38 mouse cellular contexts compared by ENCODE assay signal in the genomic region with DNA sequence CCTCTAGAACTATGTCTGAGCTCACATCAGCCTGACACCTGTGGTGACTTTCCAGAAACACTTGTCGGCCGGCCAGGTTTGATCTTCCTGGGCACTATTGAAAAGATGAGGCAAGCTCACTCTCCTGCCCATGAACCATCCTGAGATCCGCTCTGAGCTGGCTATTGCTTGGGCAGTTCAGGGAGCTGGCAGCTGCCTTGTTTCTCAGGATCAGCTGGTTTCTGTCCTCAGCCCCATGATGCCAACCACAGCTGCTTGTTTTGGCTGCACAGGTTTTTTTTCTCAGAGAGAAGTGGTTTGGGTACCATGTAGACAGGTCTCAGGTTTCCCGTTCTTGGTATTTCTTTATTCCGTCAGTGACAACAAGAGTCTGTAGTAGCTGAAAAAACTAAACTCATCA. TPM values are rescaled to one million over a fixed set of nuclear protein-coding genes. Genes with fewer than 3 reads are reported as not detected.
"Had no signal": no experiment of that assay in that cellular context is flagged by ENCODE, and none has a peak within 500 bp of the region (broad histone marks: within the 10 kb centered on the region; RNA-seq: fewer than 3 reads in every experiment).

No protein-coding gene starts in this region.

- H3K4me2 ChIP-seq: limb, embryonic 12.5 days; limb, embryonic 13.5 days; limb, embryonic 15.5 days; liver, embryonic 11.5 days; liver, embryonic 12.5 days; liver, embryonic 13.5 days; liver, embryonic 15.5 days; lung, embryonic 14.5 days; lung, embryonic 15.5 days; midbrain, embryonic 11.5 days; midbrain, embryonic 12.5 days; midbrain, embryonic 13.5 days; midbrain, embryonic 15.5 days; neural tube, embryonic 12.5 days had no signal

- H3K36me3 ChIP-seq: limb, embryonic 10.5 days; limb, embryonic 12.5 days; limb, embryonic 13.5 days; limb, embryonic 15.5 days; liver, embryonic 12.5 days; liver, embryonic 13.5 days; liver, embryonic 15.5 days; lung, embryonic 15.5 days; midbrain, embryonic 10.5 days; midbrain, embryonic 12.5 days; midbrain, embryonic 13.5 days; midbrain, embryonic 15.5 days; neural tube, embryonic 12.5 days had no signal

- H3K9ac ChIP-seq: limb, embryonic 12.5 days; limb, embryonic 13.5 days; limb, embryonic 15.5 days; liver, embryonic 12.5 days; liver, embryonic 13.5 days; liver, embryonic 14.5 days; liver, embryonic 15.5 days; liver, postnatal 0 days; lung, embryonic 14.5 days; lung, embryonic 15.5 days; midbrain, embryonic 12.5 days; midbrain, embryonic 13.5 days; midbrain, embryonic 15.5 days; neural tube, embryonic 12.5 days had no signal

- H3K4me3 ChIP-seq: limb, embryonic 10.5 days; limb, embryonic 12.5 days; limb, embryonic 13.5 days; limb, embryonic 15.5 days; liver, embryonic 12.5 days; liver, embryonic 13.5 days; liver, embryonic 15.5 days; lung, embryonic 15.5 days; megakaryocyte, embryonic 14.5 days; midbrain, embryonic 10.5 days; midbrain, embryonic 12.5 days; midbrain, embryonic 13.5 days; midbrain, embryonic 15.5 days; neural tube, embryonic 12.5 days had no signal

- DNase-seq: left cerebral cortex, postnatal 4 days; liver; liver, embryonic 13.5 days; liver, postnatal 0 days; lung, adult 18-20 months; lung, adult 2 months; lung, embryonic 14.5 days; lung, postnatal 10 days; lung, postnatal 14 days; lung, postnatal 36 days; lung, postnatal 4 days; midbrain, embryonic 14.5 days had no signal

- H3K4me1 ChIP-seq: limb, embryonic 10.5 days; limb, embryonic 12.5 days; limb, embryonic 13.5 days; limb, embryonic 15.5 days; liver, embryonic 12.5 days; liver, embryonic 13.5 days; liver, embryonic 15.5 days; lung, embryonic 15.5 days; megakaryocyte, embryonic 14.5 days; midbrain, embryonic 10.5 days; midbrain, embryonic 12.5 days; midbrain, embryonic 13.5 days; midbrain, embryonic 15.5 days; neural tube, embryonic 12.5 days had no signal

- H3K9me3 ChIP-seq: limb, embryonic 10.5 days; limb, embryonic 12.5 days; limb, embryonic 13.5 days; limb, embryonic 15.5 days; liver, embryonic 12.5 days; liver, embryonic 13.5 days; liver, embryonic 15.5 days; lung, embryonic 15.5 days; midbrain, embryonic 10.5 days; midbrain, embryonic 12.5 days; midbrain, embryonic 13.5 days; midbrain, embryonic 15.5 days; neural tube, embryonic 12.5 days had no signal

- H3K27me3 ChIP-seq: limb, embryonic 12.5 days; limb, embryonic 13.5 days; limb, embryonic 15.5 days; liver, embryonic 12.5 days; liver, embryonic 13.5 days; liver, embryonic 15.5 days; lung, embryonic 15.5 days; megakaryocyte, embryonic 14.5 days; midbrain, embryonic 12.5 days; midbrain, embryonic 13.5 days; midbrain, embryonic 15.5 days; neural tube, embryonic 12.5 days had no signal

- H3K27ac ChIP-seq: limb, embryonic 10.5 days; limb, embryonic 12.5 days; limb, embryonic 13.5 days; limb, embryonic 15.5 days; liver, embryonic 12.5 days; liver, embryonic 13.5 days; liver, embryonic 14.5 days; liver, embryonic 15.5 days; lung, embryonic 15.5 days; macrophage; midbrain, embryonic 10.5 days; midbrain, embryonic 12.5 days; midbrain, embryonic 13.5 days; midbrain, embryonic 15.5 days; neural tube, embryonic 12.5 days had no signal

RNA-seq across cellular contexts. Expression of a gene that starts 19.9 kb away (rescaled TPM):
- total RNA-seq: megakaryocyte, adult 5-6 weeks; midbrain, postnatal 0 days; monocyte, adult 5-6 weeks had no signal

RNA-seq across cellular contexts. Expression of a gene that starts 44.9 kb away (rescaled TPM):
- total RNA-seq: left cerebral cortex, postnatal 10 days; left cerebral cortex, postnatal 14 days; left cerebral cortex, postnatal 36 days; left cerebral cortex, postnatal 4 days; megakaryocyte progenitor cell, adult 5-6 weeks had no signal
- polyA plus RNA-seq: limb, embryonic 10.5 days; limb, embryonic 11.5 days; limb, embryonic 12.5 days; limb, embryonic 13.5 days; lung, embryonic 14.5 days; midbrain, embryonic 10.5 days; midbrain, embryonic 12.5 days; midbrain, embryonic 13.5 days; midbrain, postnatal 0 days; neural tube, embryonic 11.5 days; neural tube, embryonic 12.5 days had no signal
